Mouse (Mus musculus): Measurements from ENCODE around the gene 1700029J07Rik.

1700029J07Rik gene

GRCm38 (mm10) chr8:45975126-45975836, at the start of gene 1700029J07Rik, which contains the start of gene Ufsp2:
1700029J07Rik (minus strand) TSS chr8:45975252.
Ufsp2 (plus strand) TSS chr8:45975528.
- peak; percentile 92 for DNase-seq (ENCODE audit: low spot score)

GRCm38 (mm10) chr8:46024392-46024791, 49.3 kb upstream of the 1700029J07Rik start:
- no peak for DNase-seq (ENCODE audit: low spot score)

GRCm38 (mm10) chr8:46022758-46023157, 47.7 kb upstream of the 1700029J07Rik start:
- DNase-seq (ENCODE audit: low spot score) = no peak

- no peak for DNase-seq (ENCODE audit: low spot score)
Observed at GRCm38 (mm10) chr8:46022203-46022602, 47.2 kb upstream of the 1700029J07Rik start.

GRCm38 (mm10) chr8:46010746-46011680, 36.0 kb upstream of the 1700029J07Rik start:
- no peak for DNase-seq (ENCODE audit: low spot score)

GRCm38 (mm10) chr8:46010306-46010705, 35.3 kb upstream of the 1700029J07Rik start:
- no peak for DNase-seq (ENCODE audit: low spot score)

- no peak for DNase-seq (ENCODE audit: low spot score)
Observed at GRCm38 (mm10) chr8:46007050-46007672, 32.1 kb upstream of the 1700029J07Rik start.

GRCm38 (mm10) chr8:46005596-46005995, 30.5 kb upstream of the 1700029J07Rik start, which contains the start of gene Ankrd37:
Ankrd37 (minus strand) TSS chr8:46005707.
- no peak for DNase-seq (ENCODE audit: low spot score)

- peak; percentile 97 for DNase-seq (ENCODE audit: low spot score)
Observed at GRCm38 (mm10) chr8:45999784-46000705, 25.0 kb upstream of the 1700029J07Rik start.

GRCm38 (mm10) chr8:45999138-45999783, 24.2 kb upstream of the 1700029J07Rik start, which contains the start of gene Lrp2bp:
Lrp2bp (plus strand) TSS chr8:45999303.
- DNase-seq (ENCODE audit: low spot score) = no peak

- no peak for DNase-seq (ENCODE audit: low spot score)
Observed at GRCm38 (mm10) chr8:45998228-45998627, 23.2 kb upstream of the 1700029J07Rik start.

- no peak for DNase-seq (ENCODE audit: low spot score)
Observed at GRCm38 (mm10) chr8:45995576-45995975, 20.5 kb upstream of the 1700029J07Rik start.

GRCm38 (mm10) chr8:45994111-45994510, 19.1 kb upstream of the 1700029J07Rik start:
- DNase-seq (ENCODE audit: low spot score) = no peak

GRCm38 (mm10) chr8:45990631-45991310, 15.7 kb upstream of the 1700029J07Rik start:
- no peak for DNase-seq (ENCODE audit: low spot score)

- no peak for DNase-seq (ENCODE audit: low spot score)
Observed at GRCm38 (mm10) chr8:45988189-45988588, 13.1 kb upstream of the 1700029J07Rik start.

GRCm38 (mm10) chr8:45986665-45987064, 11.6 kb upstream of the 1700029J07Rik start:
- DNase-seq (ENCODE audit: low spot score) = no peak

GRCm38 (mm10) chr8:45975837-45976468, 901 bp upstream of the 1700029J07Rik start:
- no peak for DNase-seq (ENCODE audit: low spot score)

- DNase-seq (ENCODE audit: low spot score) = no peak
Observed at GRCm38 (mm10) chr8:45973988-45974505, 1.0 kb downstream of the 1700029J07Rik start.

- DNase-seq (ENCODE audit: low spot score) = no peak
Observed at GRCm38 (mm10) chr8:45970894-45971293, 4.2 kb downstream of the 1700029J07Rik start.

Measured in ovary, postnatal 10 days (tissue).